Mouse (Mus musculus) heart, embryonic 12.5 days (tissue): ENCODE data around the gene Bhlha15. TPM values are rescaled to one million over a fixed set of nuclear protein-coding genes. Genes with fewer than 3 reads are reported as not detected.

Experiments used
- ATAC-seq: fragments of 200-750 bp; cut with Nextera tagmentation; 2 replicates; pipeline ENCODE4 v1.8.0; 2017; ENCODE audit warnings: moderate TSS enrichment, moderate library complexity; ENCODE audit not compliant: insufficient number of reproducible peaks, low FRiP score
- H3K27ac ChIP-seq: fragments of 300-500 bp; sonication (generic); 2 replicates; pipeline ENCODE4 v1.5.1; 2016; ENCODE audit warnings: mild to moderate bottlenecking, moderate library complexity; ENCODE audit not compliant: poor library complexity, severe bottlenecking
- H3K27me3 ChIP-seq: fragments of 300-500 bp; sonication (generic); replicated peaks from 2 replicates; pipeline ENCODE4 v1.6.1; 2016; ENCODE audit warnings: mild to moderate bottlenecking, moderate library complexity
- H3K36me3 ChIP-seq: fragments of 300-500 bp; sonication (generic); 2 replicates; pipeline ENCODE4 v1.6.1; 2016; ENCODE audit warnings: mild to moderate bottlenecking, moderate library complexity
- H3K4me1 ChIP-seq: fragments of 300-500 bp; sonication (generic); replicated peaks from 2 replicates; pipeline ENCODE4 v1.6.1; 2016; ENCODE audit warnings: mild to moderate bottlenecking
- H3K4me2 ChIP-seq: fragments of 300-500 bp; sonication (generic); 2 replicates; pipeline ENCODE4 v1.6.1; 2016; ENCODE audit warnings: mild to moderate bottlenecking, moderate library complexity
- H3K4me3 ChIP-seq: fragments of 300-500 bp; sonication (generic); 2 replicates; pipeline ENCODE4 v1.5.1; 2016; ENCODE audit warnings: mild to moderate bottlenecking
- H3K9ac ChIP-seq: fragments of 300-500 bp; sonication (generic); 2 replicates; pipeline ENCODE4 v1.6.1; 2016; ENCODE audit warnings: mild to moderate bottlenecking, moderate library complexity
- H3K9me3 ChIP-seq: fragments of 300-500 bp; sonication (generic); replicated peaks from 2 replicates; pipeline ENCODE4 v1.6.1; 2016; ENCODE audit warnings: mild to moderate bottlenecking, moderate library complexity
- whole genome bisulfite sequencing: fragments of 180-500 bp; shearing (Covaris S2); methylation state at CpG from one replicate; pipeline ENCODE4 v1.1.7; 2016; 5-methylcytosine and 5-hydroxymethylcytosine counted together
- polyA plus RNA-seq: library from polyadenylated mRNA; unstranded; fragments of >200 nt; fragmentation: Nextera tagmentation; extraction: Ambion mirVana; gene quantifications from 2 replicates; pipeline ENCODE4 v1.2.1, GENCODE M21; 2016

The Bhlha15 gene
- polyA plus RNA-seq, 1 experiment from 2014 or later: 0.46 TPM

- no peak for ATAC-seq
- Histone ChIP-seq H3K27ac (no peak overlapping the region), H3K9me3 (no peaks in the 10 kb centered on the region), H3K36me3 (peaks cover 42% of the 10 kb centered on the region), H3K4me1 (peaks cover 13% of the 10 kb centered on the region), H3K4me2 (no peak overlapping the region), H3K9ac (no peak overlapping the region), H3K4me3 (no peak overlapping the region), H3K27me3 (no peaks in the 10 kb centered on the region)
- WGBS: 84% methylated on average over 7 of the region's 7 CpGs
Observed at GRCm38 (mm10) chr5:144218061-144218460, 28.0 kb downstream of the Bhlha15 start.

- Histone ChIP-seq H3K27me3 (no peaks in the 10 kb centered on the region), H3K9ac (no peak overlapping the region), H3K4me2 (no peak overlapping the region), H3K27ac (no peak overlapping the region), H3K4me3 (no peak overlapping the region), H3K9me3 (no peaks in the 10 kb centered on the region), H3K4me1 (peaks cover 17% of the 10 kb centered on the region), H3K36me3 (peaks cover 30% of the 10 kb centered on the region)
- no peak for ATAC-seq
- 57% methylated on average over 12 of the region's 12 CpGs for WGBS
Observed at GRCm38 (mm10) chr5:144219306-144219705, 29.2 kb downstream of the Bhlha15 start.

- Histone ChIP-seq H3K27me3 (no peaks in the 10 kb centered on the region), H3K36me3 (peaks cover 26% of the 10 kb centered on the region), H3K9ac (no peak overlapping the region), H3K4me2 (no peak overlapping the region), H3K4me1 (peaks cover 19% of the 10 kb centered on the region), H3K9me3 (no peaks in the 10 kb centered on the region), H3K4me3 (no peak overlapping the region), H3K27ac (no peak overlapping the region)
- 82% methylated on average over 5 of the region's 5 CpGs for WGBS
- no peak for ATAC-seq
Observed at GRCm38 (mm10) chr5:144219936-144220335, 29.9 kb downstream of the Bhlha15 start.

DNA sequence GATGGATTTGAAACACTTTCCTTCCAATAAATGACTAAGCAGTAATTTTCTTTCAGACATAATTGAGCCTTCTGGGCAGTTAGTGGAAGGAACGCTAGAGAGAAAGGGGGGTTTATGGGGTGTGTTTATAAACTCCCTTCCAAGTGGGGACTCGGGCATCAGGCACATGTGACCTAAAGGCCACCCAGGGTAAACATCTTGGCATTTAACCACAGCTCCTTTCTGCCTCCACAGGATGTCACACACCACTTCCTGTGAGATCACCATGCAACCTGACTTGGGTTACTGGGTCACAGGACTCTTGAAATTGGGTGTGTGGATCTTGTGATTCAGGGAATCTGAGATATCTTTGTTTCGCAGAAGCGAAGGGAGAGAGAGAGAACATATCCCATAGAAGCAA is 31.2 kb downstream of the Bhlha15 start:
- Histone ChIP-seq H3K4me1 (peaks cover 19% of the 10 kb centered on the region), H3K9ac (no peak overlapping the region), H3K27me3 (no peaks in the 10 kb centered on the region), H3K9me3 (no peaks in the 10 kb centered on the region), H3K27ac (no peak overlapping the region), H3K4me2 (no peak overlapping the region), H3K4me3 (no peak overlapping the region), H3K36me3 (peaks cover 15% of the 10 kb centered on the region)
- no peak for ATAC-seq
- WGBS: 67% methylated on average over 4 of the region's 4 CpGs

DNA sequence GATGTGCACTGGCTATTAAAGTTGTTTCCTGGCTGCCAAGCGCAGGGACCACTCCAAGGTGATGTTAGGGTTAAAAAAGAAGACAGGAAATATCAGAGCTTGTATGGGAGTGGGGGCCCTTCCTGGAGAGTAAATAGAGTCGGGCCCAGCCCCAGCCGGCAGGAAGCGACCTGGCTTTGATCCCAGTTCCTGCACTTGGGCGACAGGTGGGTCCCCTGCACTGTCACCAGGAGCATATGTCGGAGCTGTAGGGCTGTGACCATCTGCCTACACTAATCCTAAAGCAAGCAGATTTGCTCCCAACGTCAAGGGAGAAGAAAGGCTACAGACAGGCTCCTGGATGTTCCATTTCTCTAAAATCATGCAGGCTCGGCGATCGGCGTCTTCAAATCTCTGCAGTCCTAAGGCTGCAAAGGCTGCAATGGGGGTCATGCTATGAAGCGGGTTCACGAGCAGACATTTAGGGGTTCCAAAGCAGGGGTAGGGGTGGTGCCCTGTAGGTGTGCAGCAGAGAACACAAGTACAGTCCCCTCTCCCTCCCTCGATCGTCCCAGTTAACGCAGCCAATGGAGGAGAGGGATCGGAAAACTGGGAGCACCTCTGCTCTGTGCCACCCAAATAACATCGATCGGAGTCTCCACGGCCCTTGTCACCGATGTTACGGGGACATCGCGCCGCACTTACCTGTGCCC is 32.9 kb downstream of the Bhlha15 start:
- 2% methylated on average over 25 of the region's 25 CpGs for WGBS
- Histone ChIP-seq H3K27me3 (no peaks in the 10 kb centered on the region), H3K9me3 (no peaks in the 10 kb centered on the region; the same call in 1 of the 2 replicates), H3K4me2 (peak overlapping the region; percentile 89), H3K36me3 (0 out of 2 replicates have a peak, but pooled peaks cover 5% of the 10 kb centered on the region), H3K9ac (peak overlapping the region; percentile 75), H3K4me3 (peak overlapping the region; percentile 83), H3K27ac (peak overlapping the region; percentile 48), H3K4me1 (peaks cover 19% of the 10 kb centered on the region)
- peak; percentile 27; the same call in 1 of the 2 replicates for ATAC-seq

DNA sequence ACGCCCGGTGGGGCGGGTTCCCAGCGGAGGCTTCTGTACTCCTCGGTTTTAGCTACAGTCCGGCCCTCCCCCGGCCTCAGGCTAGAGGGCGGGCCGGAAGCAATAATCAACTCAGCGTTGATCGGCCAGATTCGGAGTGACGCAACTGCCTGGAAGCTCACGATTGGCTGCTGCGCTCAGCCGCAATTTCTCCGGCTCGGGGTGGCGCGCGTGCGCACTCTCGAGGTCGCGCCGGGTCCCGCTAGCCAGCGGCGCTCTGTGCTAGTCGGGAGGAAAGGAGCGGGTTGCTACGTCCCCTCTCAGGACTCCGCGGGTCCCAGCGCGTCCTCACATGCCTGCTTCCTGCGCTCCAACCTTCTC is 33.4 kb downstream of the Bhlha15 start, which contains the start of gene Tecpr1:
Gene Tecpr1, minus strand, starts transcription at position 113 of the 360 bp plus-strand sequence.
- Histone ChIP-seq H3K4me1 (peaks cover 19% of the 10 kb centered on the region), H3K9ac (peak within 1 kb of the TSS; percentile 76), H3K4me2 (peak within 1 kb of the TSS; percentile 89), H3K36me3 (0 out of 2 replicates have a peak, but pooled peaks cover under 1% of the 10 kb centered on the region), H3K9me3 (no peaks in the 10 kb centered on the region; the same call in 1 of the 2 replicates), H3K27me3 (no peaks in the 10 kb centered on the region), H3K27ac (peak within 1 kb of the TSS; percentile 57), H3K4me3 (peak within 1 kb of the TSS; percentile 83)
- WGBS: under 1% methylated on average over 37 of the region's 37 CpGs
- peak; percentile 95 for ATAC-seq

DNA sequence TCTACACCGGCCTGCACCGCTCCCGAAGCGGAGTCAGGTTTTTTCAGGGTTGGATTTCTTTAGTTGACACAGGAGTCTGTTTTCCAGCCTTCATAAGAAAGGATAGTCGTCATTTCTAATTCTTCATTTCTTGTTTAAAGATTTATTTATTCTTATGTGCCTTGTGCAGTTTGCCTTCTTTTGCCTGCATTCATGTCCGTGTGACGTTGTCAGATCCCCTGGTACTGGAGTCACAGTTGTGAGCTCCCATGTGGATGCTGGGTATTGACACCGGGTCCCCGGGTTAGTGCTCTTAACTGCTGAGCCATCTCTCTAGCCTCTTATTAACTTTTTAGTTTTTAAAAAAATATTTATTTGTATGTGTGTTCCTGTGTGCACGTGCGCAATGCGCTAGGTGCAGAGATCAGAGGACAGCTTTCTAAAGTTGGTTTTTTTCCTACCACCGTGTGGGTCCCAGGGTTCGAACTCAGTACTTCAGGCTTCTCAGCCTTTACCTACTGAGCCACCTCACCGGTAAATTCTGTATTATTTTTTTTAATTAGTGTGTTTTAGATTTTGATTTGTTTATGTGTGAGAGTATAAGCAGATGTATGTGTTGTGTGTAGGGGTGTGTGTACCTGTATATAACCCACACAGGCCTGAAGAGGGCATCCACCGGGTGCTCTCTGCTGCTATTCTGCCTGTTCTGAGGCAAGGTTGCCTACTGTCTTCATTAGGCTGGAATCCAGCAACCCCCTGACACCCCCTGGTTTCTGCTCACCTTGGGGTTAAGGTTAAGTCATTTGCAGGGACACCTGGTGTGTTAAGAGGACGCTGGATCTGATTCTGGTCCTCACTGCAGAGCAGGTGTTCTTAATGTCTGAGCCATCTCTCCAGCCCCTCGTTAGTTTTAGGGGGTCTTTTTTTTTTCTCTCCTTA is 34.1 kb downstream of the Bhlha15 start:
- no peaks in the 10 kb centered on the region; the same call in 1 of the 2 replicates for H3K9me3 ChIP-seq
- H3K4me1 ChIP-seq: peaks cover 19% of the 10 kb centered on the region
- 0 out of 2 replicates have a peak overlapping the region, but pooled peaks have one; percentile 57 for H3K27ac ChIP-seq
- H3K27me3 ChIP-seq: no peaks in the 10 kb centered on the region
- 23% methylated on average over 18 of the region's 18 CpGs for WGBS
- peak overlapping the region; percentile 76 for H3K9ac ChIP-seq
- H3K4me2 ChIP-seq: peak overlapping the region; percentile 89
- no peak for ATAC-seq
- H3K4me3 ChIP-seq: peak overlapping the region; percentile 83
- H3K36me3 ChIP-seq: no peaks in the 10 kb centered on the region

- H3K4me3 ChIP-seq: no peak overlapping the region
- no peak overlapping the region for H3K9ac ChIP-seq
- H3K27me3 ChIP-seq: no peaks in the 10 kb centered on the region
- WGBS: 24% methylated on average over 11 of the region's 11 CpGs
- no peaks in the 10 kb centered on the region; the same call in 1 of the 2 replicates for H3K9me3 ChIP-seq
- no peak overlapping the region for H3K4me2 ChIP-seq
- no peaks in the 10 kb centered on the region for H3K36me3 ChIP-seq
- peaks cover 19% of the 10 kb centered on the region for H3K4me1 ChIP-seq
- no peak for ATAC-seq
- no peak overlapping the region for H3K27ac ChIP-seq
Observed at GRCm38 (mm10) chr5:144226220-144226619, 36.1 kb downstream of the Bhlha15 start.

- H3K27ac ChIP-seq: no peak overlapping the region
- no peak overlapping the region for H3K9ac ChIP-seq
- no peak for ATAC-seq
- peaks cover 3% of the 10 kb centered on the region for H3K9me3 ChIP-seq
- H3K4me3 ChIP-seq: no peak overlapping the region
- H3K27me3 ChIP-seq: no peaks in the 10 kb centered on the region
- no peaks in the 10 kb centered on the region for H3K36me3 ChIP-seq
- no peaks in the 10 kb centered on the region for H3K4me1 ChIP-seq
- H3K4me2 ChIP-seq: no peak overlapping the region
- 87% methylated on average over 7 of the region's 7 CpGs for WGBS
Observed at GRCm38 (mm10) chr5:144230216-144230615, 40.1 kb downstream of the Bhlha15 start.

DNA sequence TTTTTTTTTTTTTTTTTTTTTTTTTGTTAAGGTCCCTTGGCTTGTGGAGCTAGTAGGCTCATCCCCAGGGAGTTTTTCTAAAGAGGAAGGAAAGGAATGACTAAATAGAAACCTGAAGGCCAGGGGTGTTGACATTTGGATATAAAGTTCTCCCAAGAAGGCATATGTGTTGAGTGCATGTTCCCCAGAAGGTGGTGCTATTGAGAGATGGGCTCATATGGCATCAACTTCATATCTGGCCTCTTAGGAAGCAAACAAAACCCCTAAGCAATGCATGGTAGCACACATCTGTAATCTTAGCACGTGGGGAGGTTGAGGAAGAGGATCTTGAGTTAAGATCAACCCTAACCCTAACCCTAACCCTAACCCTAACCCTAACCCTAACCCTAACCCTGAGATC is 41.3 kb downstream of the Bhlha15 start:
- Histone ChIP-seq H3K4me2 (no peak overlapping the region), H3K9me3 (peaks cover 3% of the 10 kb centered on the region), H3K4me1 (no peaks in the 10 kb centered on the region), H3K27ac (no peak overlapping the region), H3K27me3 (no peaks in the 10 kb centered on the region), H3K36me3 (no peaks in the 10 kb centered on the region), H3K9ac (no peak overlapping the region), H3K4me3 (no peak overlapping the region)
- WGBS: 59% methylated on average over 1 of the region's 1 CpGs
- ATAC-seq: no peak

- H3K9me3 ChIP-seq: peaks cover 3% of the 10 kb centered on the region; the same call in 1 of the 2 replicates
- 78% methylated on average over 5 of the region's 5 CpGs for WGBS
- no peak for ATAC-seq
- H3K36me3 ChIP-seq: no peaks in the 10 kb centered on the region
- H3K4me1 ChIP-seq: no peaks in the 10 kb centered on the region
- H3K4me3 ChIP-seq: no peak overlapping the region
- H3K27ac ChIP-seq: no peak overlapping the region
- H3K27me3 ChIP-seq: no peaks in the 10 kb centered on the region
- H3K4me2 ChIP-seq: no peak overlapping the region
- H3K9ac ChIP-seq: no peak overlapping the region
Observed at GRCm38 (mm10) chr5:144232531-144232930, 42.4 kb downstream of the Bhlha15 start.
